Mouse (Mus musculus) testis, adult 2 months (tissue): ENCODE results near the gene Aatk.

ENCODE experiments used
- CTCF ChIP-seq: fragments of 200-500 bp; IDR thresholded peaks from 2 replicates; pipeline ENCODE4 v1.5.1; 2012; ENCODE audit warnings: low read depth, mild to moderate bottlenecking, inconsistent platforms, low read length, moderate library complexity; ENCODE audit not compliant: control insufficient read depth, insufficient read depth, insufficient replicate concordance
- POLR2A ChIP-seq: fragments of 200-500 bp; IDR thresholded peaks from 2 replicates; pipeline ENCODE4 v1.6.1; 2012; ENCODE audit warnings: low read depth, mild to moderate bottlenecking, inconsistent platforms, low read length, moderate library complexity; ENCODE audit not compliant: control insufficient read depth

DNA sequence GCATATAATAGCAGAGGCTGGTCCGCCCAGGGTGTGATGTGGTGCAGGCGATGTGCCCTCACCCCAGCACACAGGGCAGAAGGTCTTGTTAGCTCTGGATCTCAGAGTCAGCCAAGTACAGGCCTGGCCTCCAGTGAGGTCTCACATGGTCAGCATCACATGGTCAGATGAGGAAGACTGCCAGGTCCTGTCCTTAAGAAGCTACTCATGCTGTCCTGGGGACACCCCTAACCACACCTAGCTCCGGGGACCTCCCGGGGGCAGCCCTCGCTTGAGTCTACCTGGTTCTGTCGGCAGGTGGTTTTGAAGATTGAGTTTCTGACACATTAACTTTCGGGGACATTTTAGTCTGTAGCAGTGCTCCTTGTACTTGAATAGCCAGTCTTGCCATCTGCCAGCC is 58.6 kb downstream of the Aatk start:
- TF ChIP-seq CTCF (no peak), POLR2A (no peak)
